Mouse (Mus musculus) left cerebral cortex, adult 2 months (tissue): ENCODE results near the gene Bcl2. TPM values are rescaled to one million over a fixed set of nuclear protein-coding genes. Genes with fewer than 3 reads are reported as not detected.

Source experiments
- DNase-seq, 2 experiments: peaks; one replicate each; pipeline ENCODE4 v3.0.0; 2021 to 2022; ENCODE audit warnings: low spot score in 2 of 2, mixed read lengths in 1 of 2; ENCODE audit errors: extremely low spot score in 1 of 2
- H3K27ac ChIP-seq: fragments of 200-600 bp; 2 replicates; pipeline ENCODE4 v1.8.1; 2022
- H3K4me3 ChIP-seq: fragments of 200-600 bp; 2 replicates; pipeline ENCODE4 v1.8.1; 2022
- CTCF ChIP-seq: fragments of 200-600 bp; IDR thresholded peaks from 2 replicates; pipeline ENCODE4 v1.8.1; 2022; ENCODE audit warnings: antibody characterized with exemption, mild to moderate bottlenecking, moderate library complexity
- intact Hi-C: fragments of 180-260 bp; cut with DNase I; formaldehyde crosslinking; loops from one replicate; pipeline ENCODE4 v1.15.1; 2025
- total RNA-seq, 2 experiments: library from RNA; stranded (reverse); gene quantifications; 2 replicates each; pipeline ENCODE4 v1.2.3; 2021

Bcl2 gene
- total RNA-seq, 2 experiments from 2014 or later: 14.5 to 17.5 TPM

- Histone ChIP-seq H3K4me3 (no peak overlapping the region), H3K27ac (no peak overlapping the region)
- intact Hi-C loops: no loop called here
- DNase-seq: no peak
- TF ChIP-seq CTCF: no peak
Observed at GRCm38 (mm10) chr1:106527537-106527936, 186.5 kb downstream of the Bcl2 start.

DNA sequence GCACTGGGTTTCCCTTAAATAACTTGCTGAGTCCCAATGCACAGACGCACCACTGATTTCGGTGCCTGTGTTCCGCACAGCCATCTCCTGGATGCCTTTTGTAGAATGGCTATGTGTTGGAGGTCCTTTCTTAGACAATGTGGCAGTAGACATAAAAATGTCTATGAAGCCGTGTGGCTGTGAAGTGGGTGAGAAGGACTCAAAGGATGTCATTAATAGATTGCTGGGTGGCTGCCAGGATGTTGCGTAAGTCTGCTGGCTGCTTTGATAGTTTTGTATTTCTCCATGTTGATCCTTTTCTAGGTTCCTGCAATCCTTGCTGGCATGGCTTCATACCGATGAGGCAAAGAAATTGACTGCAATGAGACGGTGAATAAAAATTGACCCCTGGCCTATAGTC lies 187.3 kb downstream of the Bcl2 start:
- DNase-seq: peak in 1 of 2 experiments; percentile 50
- no peak for TF ChIP-seq CTCF
- intact Hi-C loops: no loop called here
- Histone ChIP-seq H3K4me3 (no peak overlapping the region), H3K27ac (no peak overlapping the region)

DNA sequence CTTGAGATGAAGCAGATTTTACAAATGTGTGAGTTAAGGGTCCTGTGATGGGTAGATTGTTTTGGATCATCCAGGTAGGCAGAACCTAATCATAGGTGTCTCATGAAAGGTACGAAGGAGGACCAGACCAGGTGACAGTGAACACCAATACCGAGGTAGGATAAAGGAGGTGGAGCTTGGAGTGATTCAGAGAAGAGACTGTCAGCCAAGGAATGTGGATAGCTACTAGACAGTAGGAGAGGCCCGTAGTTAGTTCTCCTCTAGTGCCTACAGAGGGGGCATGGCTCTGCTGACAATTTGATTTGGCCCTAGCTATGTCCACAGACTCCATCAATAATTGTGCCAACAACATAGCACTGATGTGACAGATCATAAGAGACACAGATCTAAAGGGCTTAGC lies 188.0 kb downstream of the Bcl2 start:
- DNase-seq: no peak
- no peak overlapping the region for H3K27ac ChIP-seq
- intact Hi-C loops: no loop called here
- no peak for TF ChIP-seq CTCF
- H3K4me3 ChIP-seq: no peak overlapping the region

DNA sequence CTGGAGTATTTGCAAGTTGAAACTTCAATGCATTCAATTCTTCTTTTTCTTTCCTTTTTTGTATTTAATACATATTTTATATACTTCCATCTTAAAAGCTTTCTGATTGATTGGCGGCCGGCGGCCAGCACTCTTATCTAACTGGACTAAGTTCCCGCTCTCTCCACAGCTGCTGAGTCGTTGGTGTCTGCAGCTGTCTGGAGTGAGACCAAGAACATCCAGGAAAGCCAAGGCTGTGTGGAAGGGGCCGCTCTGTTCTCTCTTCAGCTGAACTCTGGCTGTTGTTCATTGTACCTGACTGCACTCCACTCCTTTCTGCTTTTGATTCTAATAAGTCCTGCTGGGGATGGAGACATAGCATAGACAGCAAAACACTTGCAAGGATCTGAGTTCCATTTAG lies 190.3 kb downstream of the Bcl2 start:
- no peak for DNase-seq
- Histone ChIP-seq H3K27ac (no peak overlapping the region), H3K4me3 (no peak overlapping the region)
- intact Hi-C loops: no loop called here
- no peak for TF ChIP-seq CTCF

DNA sequence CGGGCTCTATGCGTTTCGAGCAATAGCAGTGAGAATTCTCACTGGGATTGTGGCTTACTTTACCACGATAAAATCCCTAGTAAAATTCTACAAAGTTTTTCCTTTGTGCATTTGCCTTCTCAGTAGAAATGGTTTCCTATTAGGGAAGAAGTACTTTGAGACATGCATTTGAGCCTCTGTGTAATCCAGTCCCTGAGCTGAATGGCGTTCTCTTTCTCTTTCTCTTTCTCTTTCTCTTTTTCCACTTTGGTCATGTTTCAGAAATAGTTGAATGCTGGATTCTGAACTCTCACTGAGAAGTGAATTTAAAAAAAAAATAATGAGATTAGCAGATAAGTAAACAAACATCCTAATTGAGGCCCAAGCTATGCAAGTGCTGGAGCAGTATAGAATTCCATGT lies 191.1 kb downstream of the Bcl2 start:
- H3K27ac ChIP-seq: no peak overlapping the region
- no peak for DNase-seq
- intact Hi-C loops: no loop called here
- TF ChIP-seq CTCF: no peak
- no peak overlapping the region for H3K4me3 ChIP-seq

GRCm38 (mm10) chr1:106517591-106518177 lies 196.4 kb downstream of the Bcl2 start:
- intact Hi-C loops: no loop called here
- no peak overlapping the region for H3K27ac ChIP-seq
- no peak for DNase-seq
- no peak overlapping the region for H3K4me3 ChIP-seq
- no peak for TF ChIP-seq CTCF

GRCm38 (mm10) chr1:106517099-106517498 lies 197.0 kb downstream of the Bcl2 start:
- no peak overlapping the region for H3K27ac ChIP-seq
- no peak overlapping the region for H3K4me3 ChIP-seq
- intact Hi-C loops: no loop called here
- DNase-seq: no peak
- no peak for TF ChIP-seq CTCF

GRCm38 (mm10) chr1:106515611-106516010 lies 198.5 kb downstream of the Bcl2 start:
- DNase-seq: no peak
- no peak for TF ChIP-seq CTCF
- Histone ChIP-seq H3K27ac (no peak overlapping the region), H3K4me3 (no peak overlapping the region)
- intact Hi-C loops: no loop called here

- DNase-seq: no peak
- no peak for TF ChIP-seq CTCF
- no peak overlapping the region for H3K4me3 ChIP-seq
- intact Hi-C loops: no loop called here
- no peak overlapping the region for H3K27ac ChIP-seq
Observed at GRCm38 (mm10) chr1:106513890-106514643, 200.0 kb downstream of the Bcl2 start.

- no peak for TF ChIP-seq CTCF
- H3K27ac ChIP-seq: no peak overlapping the region
- H3K4me3 ChIP-seq: no peak overlapping the region
- no peak for DNase-seq
- intact Hi-C loops: no loop called here
Observed at GRCm38 (mm10) chr1:106513481-106513880, 200.6 kb downstream of the Bcl2 start.

GRCm38 (mm10) chr1:106511593-106511992 lies 202.5 kb downstream of the Bcl2 start:
- intact Hi-C loops: loop anchor here (1.0 kb wide), 1 partner anchor 206 kb away; no protein-coding TSS in a partner anchor
- H3K27ac ChIP-seq: no peak overlapping the region
- TF ChIP-seq CTCF: peak; percentile 78
- H3K4me3 ChIP-seq: no peak overlapping the region
- DNase-seq: peak; percentile 54 to 55

DNA sequence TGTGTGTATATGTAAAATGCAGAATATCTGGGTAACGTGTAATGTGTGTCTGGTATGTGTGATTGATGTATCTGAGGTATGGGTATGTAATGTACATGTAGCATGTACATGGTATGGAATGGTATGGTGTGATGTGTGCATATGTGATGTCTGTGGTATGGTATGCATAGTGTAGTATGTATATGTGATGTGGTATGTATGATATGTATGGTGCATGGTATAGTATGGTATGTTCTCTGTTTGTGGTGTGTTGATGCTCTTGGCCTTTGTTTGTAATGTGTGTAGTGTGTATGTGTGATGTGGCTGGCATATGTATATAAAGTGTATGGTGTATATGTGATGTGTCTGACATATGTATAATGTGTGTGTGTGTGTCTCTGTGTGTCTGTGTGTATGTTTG lies 206.5 kb downstream of the Bcl2 start:
- Histone ChIP-seq H3K27ac (no peak overlapping the region), H3K4me3 (no peak overlapping the region)
- TF ChIP-seq CTCF: no peak
- intact Hi-C loops: no loop called here
- no peak for DNase-seq

DNA sequence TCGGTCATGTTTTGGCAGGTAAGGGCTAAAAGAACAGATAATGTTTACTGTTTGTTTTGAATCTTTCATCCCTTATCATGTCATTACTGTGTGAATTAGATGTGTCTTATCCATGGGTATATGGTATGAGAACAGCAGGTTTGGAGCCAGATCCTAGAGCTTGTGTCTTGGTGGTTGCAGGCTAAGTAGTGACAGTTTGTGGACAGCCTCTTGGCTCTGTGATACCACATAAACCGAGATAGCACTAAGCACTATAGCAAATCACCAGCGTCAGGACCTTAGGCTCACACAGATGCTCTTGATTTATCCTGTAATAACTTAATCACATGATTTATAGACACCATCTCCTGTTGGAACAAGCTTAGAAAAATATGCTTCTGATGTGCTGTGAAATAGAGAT lies 210.2 kb downstream of the Bcl2 start:
- Histone ChIP-seq H3K27ac (no peak overlapping the region), H3K4me3 (no peak overlapping the region)
- TF ChIP-seq CTCF: no peak
- no peak for DNase-seq
- intact Hi-C loops: no loop called here
